Mouse (Mus musculus) forebrain, embryonic 16.5 days (tissue): ENCODE data around the gene Bcl2l12. TPM values are rescaled to one million over a fixed set of nuclear protein-coding genes. Genes with fewer than 3 reads are reported as not detected.

ENCODE experiments used
- ATAC-seq: fragments of 200-750 bp; cut with Nextera tagmentation; 2 replicates; pipeline ENCODE4 v1.8.0; 2017; ENCODE audit warnings: mild to moderate bottlenecking, moderate library complexity
- H3K27ac ChIP-seq: fragments of 300-500 bp; sonication (generic); 2 replicates; pipeline ENCODE4 v1.5.1; 2014; ENCODE audit warnings: low read length, control low read depth
- H3K27me3 ChIP-seq: fragments of 300-500 bp; sonication (generic); replicated peaks from 2 replicates; pipeline ENCODE4 v1.6.1; 2014; ENCODE audit warnings: low read length; ENCODE audit not compliant: control insufficient read depth, insufficient read depth
- H3K36me3 ChIP-seq: fragments of 300-500 bp; sonication (generic); 2 replicates; pipeline ENCODE4 v1.6.1; 2014; ENCODE audit not compliant: control insufficient read depth, insufficient read depth
- H3K4me1 ChIP-seq: fragments of 300-500 bp; sonication (generic); replicated peaks from 2 replicates; pipeline ENCODE4 v1.6.1; 2014; ENCODE audit warnings: low read length; ENCODE audit not compliant: control insufficient read depth, insufficient read depth
- H3K4me2 ChIP-seq: fragments of 300-500 bp; sonication (generic); 2 replicates; pipeline ENCODE4 v1.6.1; 2014; ENCODE audit warnings: mild to moderate bottlenecking, low read length, control low read depth
- H3K4me3 ChIP-seq: fragments of 300-500 bp; sonication (generic); replicated peaks from 2 replicates; pipeline ENCODE4 v1.5.1; 2014; ENCODE audit warnings: mild to moderate bottlenecking, low read length, control low read depth
- H3K9ac ChIP-seq: fragments of 300-500 bp; sonication (generic); replicated peaks from 2 replicates; pipeline ENCODE4 v1.6.1; 2014; ENCODE audit warnings: low read depth, low read length, control low read depth
- H3K9me3 ChIP-seq: fragments of 300-500 bp; sonication (generic); 2 replicates; pipeline ENCODE4 v1.6.1; 2016; ENCODE audit warnings: low read length; ENCODE audit not compliant: control insufficient read depth
- WGBS: fragments of 180-500 bp; shearing (Covaris S2); extraction: QIAGEN DNeasy Blood & Tissue Kit; methylation state at CpG from one replicate; pipeline ENCODE4 v1.1.7; 2014; 5-methylcytosine and 5-hydroxymethylcytosine counted together
- polyA plus RNA-seq: library from polyadenylated mRNA; unstranded; fragments of >200 nt; fragmentation: Nextera tagmentation; extraction: Ambion mirVana; gene quantifications from 2 replicates; pipeline ENCODE4 v1.2.1, GENCODE M21; 2015

The Bcl2l12 gene
- polyA plus RNA-seq, 1 experiment from 2014 or later, result 15.3 TPM

- Histone ChIP-seq H3K27me3 (no peaks in the 10 kb centered on the region), H3K4me2 (no peak overlapping the region), H3K4me3 (no peak overlapping the region), H3K27ac (no peak overlapping the region), H3K9ac (no peak overlapping the region), H3K9me3 (no peaks in the 10 kb centered on the region), H3K4me1 (no peaks in the 10 kb centered on the region), H3K36me3 (peaks cover 10% of the 10 kb centered on the region)
- 89% methylated on average over 10 of the region's 10 CpGs for WGBS
- no peak for ATAC-seq
Observed at GRCm38 (mm10) chr7:44959874-44960511, 38.5 kb downstream of the Bcl2l12 start.

GRCm38 (mm10) chr7:44959281-44959680 is 39.2 kb downstream of the Bcl2l12 start:
- Histone ChIP-seq H3K4me1 (no peaks in the 10 kb centered on the region), H3K27ac (no peak overlapping the region), H3K9me3 (no peaks in the 10 kb centered on the region), H3K4me3 (no peak overlapping the region), H3K9ac (no peak overlapping the region), H3K27me3 (no peaks in the 10 kb centered on the region), H3K4me2 (no peak overlapping the region), H3K36me3 (peaks cover 8% of the 10 kb centered on the region)
- ATAC-seq, result no peak
- 91% methylated on average over 8 of the region's 8 CpGs for WGBS

GRCm38 (mm10) chr7:44958208-44958607 is 40.3 kb downstream of the Bcl2l12 start:
- Histone ChIP-seq H3K4me3 (no peak overlapping the region), H3K9ac (no peak overlapping the region), H3K4me2 (no peak overlapping the region), H3K27ac (no peak overlapping the region), H3K9me3 (no peaks in the 10 kb centered on the region), H3K4me1 (no peaks in the 10 kb centered on the region), H3K36me3 (peaks cover 8% of the 10 kb centered on the region), H3K27me3 (no peaks in the 10 kb centered on the region; the same call in 1 of the 2 replicates)
- no peak for ATAC-seq
- 52% methylated on average over 7 of the region's 7 CpGs for WGBS

- H3K4me1 ChIP-seq, result peaks cover 7% of the 10 kb centered on the region
- H3K27ac ChIP-seq, result no peak overlapping the region
- ATAC-seq, result no peak
- H3K36me3 ChIP-seq, result peaks cover 5% of the 10 kb centered on the region; the same call in 1 of the 2 replicates
- no peak overlapping the region for H3K9ac ChIP-seq
- H3K4me3 ChIP-seq, result no peak overlapping the region
- H3K4me2 ChIP-seq, result no peak overlapping the region
- peaks cover 7% of the 10 kb centered on the region for H3K27me3 ChIP-seq
- no peaks in the 10 kb centered on the region for H3K9me3 ChIP-seq
- WGBS, result 75% methylated on average over 20 of the region's 20 CpGs
Observed at GRCm38 (mm10) chr7:44957183-44957835, 41.2 kb downstream of the Bcl2l12 start.

- Histone ChIP-seq H3K4me3 (no peak overlapping the region), H3K27me3 (peaks cover 15% of the 10 kb centered on the region), H3K4me2 (no peak overlapping the region), H3K36me3 (peaks cover 2% of the 10 kb centered on the region; the same call in 1 of the 2 replicates), H3K4me1 (peaks cover 8% of the 10 kb centered on the region), H3K9ac (no peak overlapping the region), H3K9me3 (no peaks in the 10 kb centered on the region), H3K27ac (no peak overlapping the region)
- no peak for ATAC-seq
- 64% methylated on average over 6 of the region's 6 CpGs for WGBS
Observed at GRCm38 (mm10) chr7:44956266-44956665, 42.2 kb downstream of the Bcl2l12 start.

- Histone ChIP-seq H3K27me3 (peaks cover 20% of the 10 kb centered on the region), H3K36me3 (no peaks in the 10 kb centered on the region), H3K4me3 (no peak overlapping the region), H3K4me1 (peaks cover 8% of the 10 kb centered on the region), H3K9ac (no peak overlapping the region), H3K9me3 (no peaks in the 10 kb centered on the region), H3K4me2 (no peak overlapping the region), H3K27ac (no peak overlapping the region)
- 51% methylated on average over 5 of the region's 5 CpGs for WGBS
- ATAC-seq, result no peak
Observed at GRCm38 (mm10) chr7:44955628-44956027, 42.9 kb downstream of the Bcl2l12 start.

GRCm38 (mm10) chr7:44954091-44954885 is 44.2 kb downstream of the Bcl2l12 start:
- WGBS, result 83% methylated on average over 12 of the region's 12 CpGs
- H3K27ac ChIP-seq, result no peak overlapping the region
- ATAC-seq, result no peak

GRCm38 (mm10) chr7:44953561-44953960 is 45.0 kb downstream of the Bcl2l12 start:
- H3K9ac ChIP-seq, result no peak overlapping the region
- H3K36me3 ChIP-seq, result no peaks in the 10 kb centered on the region
- H3K27ac ChIP-seq, result no peak overlapping the region
- ATAC-seq, result no peak
- H3K4me2 ChIP-seq, result no peak overlapping the region
- no peak overlapping the region for H3K4me3 ChIP-seq
- peaks cover 28% of the 10 kb centered on the region for H3K27me3 ChIP-seq
- no peaks in the 10 kb centered on the region for H3K9me3 ChIP-seq
- 64% methylated on average over 14 of the region's 14 CpGs for WGBS
- peaks cover 8% of the 10 kb centered on the region for H3K4me1 ChIP-seq

More at GRCm38 (mm10) chr7:44954091-44954885, 44.2 kb downstream of the Bcl2l12 start:
- no peaks in the 10 kb centered on the region for H3K9me3 ChIP-seq
- H3K9ac ChIP-seq, result no peak overlapping the region
- H3K36me3 ChIP-seq, result no peaks in the 10 kb centered on the region
- no peak overlapping the region for H3K4me3 ChIP-seq
- peaks cover 8% of the 10 kb centered on the region for H3K4me1 ChIP-seq
- H3K27me3 ChIP-seq, result peaks cover 28% of the 10 kb centered on the region
- no peak overlapping the region for H3K4me2 ChIP-seq

- no peak overlapping the region for H3K27ac ChIP-seq
- H3K4me3 ChIP-seq, result peak overlapping the region; percentile 50
Observed at GRCm38 (mm10) chr7:44952611-44953306, 45.8 kb downstream of the Bcl2l12 start.

More at GRCm38 (mm10) chr7:44952611-44953306, 45.8 kb downstream of the Bcl2l12 start:
- ATAC-seq, result peak; percentile 88
- WGBS, result 6% methylated on average over 24 of the region's 24 CpGs
- H3K27me3 ChIP-seq, result peaks cover 28% of the 10 kb centered on the region
- H3K36me3 ChIP-seq, result no peaks in the 10 kb centered on the region
- peak overlapping the region; percentile 66 for H3K9ac ChIP-seq
- H3K4me1 ChIP-seq, result peaks cover 8% of the 10 kb centered on the region
- H3K9me3 ChIP-seq, result no peaks in the 10 kb centered on the region
- peak overlapping the region; percentile 77 for H3K4me2 ChIP-seq
